Comparison of ENCODE assay signal across 20 mouse cellular contexts in genomic region chr9:117330681-117331080, GRCm38 (mm10).
DNase-seq lines count a peak whose midpoint lies in the region; ATAC-seq lines count a peak whose summit lies in the region.
"Had no signal": no experiment of that assay in that cellular context is flagged by ENCODE, and none has a peak within 500 bp of the region (broad histone marks: within the 10 kb centered on the region; RNA-seq: fewer than 3 reads in every experiment).

No protein-coding gene starts in this region.

- no peak overlapping the region for H3K27ac ChIP-seq in heart, embryonic 10.5 days
- H3K27ac ChIP-seq in heart, embryonic 12.5 days (ENCODE audit: poor library complexity, severe bottlenecking): no peak overlapping the region
- H3K27ac ChIP-seq: embryonic facial prominence, embryonic 12.5 days; heart, embryonic 13.5 days; lung, embryonic 15.5 days; midbrain, embryonic 12.5 days; neural tube, embryonic 15.5 days had no signal

- H3K27me3 ChIP-seq in heart, embryonic 10.5 days (ENCODE audit: insufficient read depth, poor library complexity, severe bottlenecking): no peaks in the 10 kb centered on the region
- no peaks in the 10 kb centered on the region for H3K27me3 ChIP-seq in heart, embryonic 12.5 days (replicated peaks)
- H3K27me3 ChIP-seq: CH12.LX; embryonic facial prominence, embryonic 12.5 days; heart, embryonic 13.5 days; lung, embryonic 15.5 days; midbrain, embryonic 12.5 days; neural tube, embryonic 15.5 days had no signal

- ATAC-seq in heart, embryonic 12.5 days (ENCODE audit: insufficient number of reproducible peaks, low FRiP score): no peak
- ATAC-seq: forebrain, embryonic 16.5 days had no signal

- H3K4me1 ChIP-seq in heart, embryonic 10.5 days: no peaks in the 10 kb centered on the region
- no peaks in the 10 kb centered on the region for H3K4me1 ChIP-seq in heart, embryonic 12.5 days (replicated peaks)
- H3K4me1 ChIP-seq: embryonic facial prominence, embryonic 12.5 days; heart, embryonic 13.5 days; lung, embryonic 15.5 days; midbrain, embryonic 12.5 days; neural tube, embryonic 15.5 days had no signal

- H3K36me3 ChIP-seq in heart, embryonic 10.5 days: no peaks in the 10 kb centered on the region
- H3K36me3 ChIP-seq in heart, embryonic 12.5 days: no peaks in the 10 kb centered on the region
- H3K36me3 ChIP-seq: embryonic facial prominence, embryonic 12.5 days; heart, embryonic 13.5 days; lung, embryonic 15.5 days; midbrain, embryonic 12.5 days; neural tube, embryonic 15.5 days had no signal

- H3K9ac ChIP-seq in heart, embryonic 12.5 days: no peak overlapping the region
- H3K9ac ChIP-seq: embryonic facial prominence, embryonic 12.5 days; heart, embryonic 13.5 days; lung, embryonic 15.5 days; midbrain, embryonic 12.5 days; neural tube, embryonic 15.5 days had no signal

- 84% methylated on average over 5 of the region's 5 CpGs for WGBS in heart, embryonic 10.5 days
- 75% methylated on average over 5 of the region's 5 CpGs for WGBS in heart, embryonic 12.5 days

- H3K9me3 ChIP-seq in heart, embryonic 10.5 days: no peaks in the 10 kb centered on the region
- no peaks in the 10 kb centered on the region for H3K9me3 ChIP-seq in heart, embryonic 12.5 days (replicated peaks)
- H3K9me3 ChIP-seq: embryonic facial prominence, embryonic 12.5 days; heart, embryonic 13.5 days; lung, embryonic 15.5 days; midbrain, embryonic 12.5 days; neural tube, embryonic 15.5 days had no signal

- no peak overlapping the region for H3K4me3 ChIP-seq in heart, embryonic 10.5 days
- no peak overlapping the region for H3K4me3 ChIP-seq in heart, embryonic 12.5 days
- H3K4me3 ChIP-seq: embryonic facial prominence, embryonic 12.5 days; heart, embryonic 13.5 days; lung, embryonic 15.5 days; midbrain, embryonic 12.5 days; myocyte; neural tube, embryonic 15.5 days had no signal

- DNase-seq in cerebellum, adult 9-10 months: peak; percentile 1
- DNase-seq in cerebellum, postnatal 36 days: no peak
- peak; percentile 11 for DNase-seq in heart, embryonic 10.5 days (ENCODE audit: low spot score)
- DNase-seq in layer of hippocampus, adult 9-11 months: peak; percentile 5
- no peak for DNase-seq in layer of hippocampus, postnatal 25 days (ENCODE audit: extremely low spot score in 1 of 2, low spot score in 1 of 2)
- peak; percentile 20 for DNase-seq in adrenal gland, postnatal 10 days
- DNase-seq: heart, postnatal 4 days; layer of hippocampus, postnatal 36 days; retina, postnatal 1 day; thymus, postnatal 36 days had no signal

- H3K4me2 ChIP-seq in heart, embryonic 12.5 days: no peak overlapping the region
- H3K4me2 ChIP-seq: embryonic facial prominence, embryonic 12.5 days; heart, embryonic 13.5 days; liver, embryonic 11.5 days; lung, embryonic 15.5 days; midbrain, embryonic 12.5 days; neural tube, embryonic 15.5 days had no signal

Comparison
In these comparisons a context has a peak if more than half of its experiments do, and no peak if none do; other contexts are left out.
1. DNase-seq: peak in cerebellum, adult 9-10 months (single experiment), heart, embryonic 10.5 days (single experiment), layer of hippocampus, adult 9-11 months (single experiment) and adrenal gland, postnatal 10 days (single experiment); none in cerebellum, postnatal 36 days (0 of 2) and layer of hippocampus, postnatal 25 days (0 of 2).